Mouse (Mus musculus): ENCODE measurements around the gene Dstn.

- TF ChIP-seq POLR2A (IDR thresholded peaks at IDR 0.05; ENCODE audit: insufficient read length, low read depth) (no peak), MAX (IDR thresholded peaks at IDR 0.05; ENCODE audit: low read depth) (no peak), USF1 (IDR thresholded peaks at IDR 0.05; ENCODE audit: low read depth) (no peak), MYOG (IDR thresholded peaks at IDR 0.05; ENCODE audit: control insufficient read depth in 1 of 3, insufficient read depth in 1 of 3, insufficient read length in 2 of 3, low read depth in 2 of 3) (no peak)
Observed at GRCm38 (mm10) chr2:143947981-143948380, 32.9 kb downstream of the Dstn start.
